In the genomic region with DNA sequence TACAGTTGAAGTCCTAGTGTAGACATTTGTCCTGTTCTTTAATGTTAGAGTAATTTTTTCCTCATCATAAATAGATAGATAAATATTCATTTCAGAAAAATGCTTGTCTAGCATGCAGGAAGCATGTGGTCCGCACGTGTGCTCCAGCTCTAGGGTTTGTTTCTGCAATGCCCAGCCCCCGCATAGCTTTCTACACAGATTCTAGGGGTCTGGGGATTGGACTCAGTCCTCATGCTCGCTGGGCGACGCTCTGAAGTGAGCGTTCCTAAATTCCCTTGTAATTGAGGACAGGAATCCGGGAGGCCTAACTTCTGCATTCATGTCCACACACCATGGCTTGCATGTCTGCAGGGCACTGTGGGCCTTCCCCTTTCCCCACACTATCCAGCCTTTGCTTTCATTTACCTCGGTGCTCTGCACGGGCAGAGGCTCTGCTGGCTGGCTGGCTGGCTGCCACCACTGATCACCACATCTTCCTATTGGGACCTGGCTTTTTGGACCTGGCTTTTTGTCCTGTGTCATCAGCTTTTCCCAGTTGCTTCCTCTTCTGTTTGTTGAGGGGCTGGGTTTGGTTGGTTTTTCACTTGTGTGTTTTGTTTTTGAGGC, we compare ENCODE assay signal across 19 mouse cellular contexts. TPM values are rescaled to one million over a fixed set of nuclear protein-coding genes. Genes with fewer than 3 reads are reported as not detected.
A peak's percentile ranks its signal among the peaks of the same experiment; 100 is the strongest.
DNase-seq lines count a peak whose midpoint lies in the region; ATAC-seq and TF ChIP-seq lines count a peak whose summit lies in the region.
"Had no signal": no experiment of that assay in that cellular context is flagged by ENCODE, and none has a peak within 500 bp of the region (broad histone marks: within the 10 kb centered on the region; RNA-seq: fewer than 3 reads in every experiment).

No protein-coding gene starts in this region.

- WGBS in hindbrain, postnatal 0 days = 69% methylated on average over 10 of the region's 10 CpGs
- 77% methylated on average over 10 of the region's 10 CpGs for WGBS in hindbrain, embryonic 13.5 days
- 45% methylated on average over 10 of the region's 10 CpGs for WGBS in thymus, adult 2 months
- WGBS in embryonic facial prominence, embryonic 12.5 days = 55% methylated on average over 10 of the region's 10 CpGs

- H3K27ac ChIP-seq in hindbrain, postnatal 0 days = no peak overlapping the region
- H3K27ac ChIP-seq in hindbrain, embryonic 13.5 days = no peak overlapping the region
- peak overlapping the region; percentile 21; the same call in 1 of the 2 replicates for H3K27ac ChIP-seq in thymus, adult 2 months (ENCODE audit: control insufficient read depth, insufficient read depth, low read length)
- H3K27ac ChIP-seq in embryonic facial prominence, embryonic 12.5 days = peak overlapping the region; percentile 75
- H3K27ac ChIP-seq: gastrocnemius, adult 2 months; heart, embryonic 15.5 days; hindbrain, embryonic 10.5 days; left cerebral cortex, adult 2 months; midbrain, embryonic 13.5 days; stomach, postnatal 0 days had no signal

- ATAC-seq in hindbrain, postnatal 0 days = no peak
- no peak for ATAC-seq in hindbrain, embryonic 13.5 days (ENCODE audit: low FRiP score)
- ATAC-seq in embryonic facial prominence, embryonic 12.5 days (ENCODE audit: insufficient number of reproducible peaks, insufficient read depth, low FRiP score, low TSS enrichment) = 0 out of 2 replicates have a peak, but pooled peaks have one; percentile 67
- ATAC-seq: forebrain, postnatal 0 days; midbrain, embryonic 13.5 days had no signal

- DNase-seq in hindbrain, postnatal 0 days (ENCODE audit: low spot score) = peak; percentile 26
- DNase-seq in thymus, adult 2 months = no peak
- no peak for DNase-seq in thymus, postnatal 25 days
- no peak for DNase-seq in frontal cortex, postnatal 14 days (ENCODE audit: low spot score in 2 of 2)
- DNase-seq in layer of hippocampus, adult 11-12 months (ENCODE audit: low spot score) = no peak
- DNase-seq in right cerebral cortex, adult 18-20 months = no peak
- DNase-seq: forebrain, postnatal 0 days; gastrocnemius, adult 2 months; kidney, adult 9 months; lung, adult 2 months; lung, postnatal 4 days had no signal

- no peak overlapping the region for H3K4me3 ChIP-seq in hindbrain, postnatal 0 days (ENCODE audit: low read length)
- no peak overlapping the region for H3K4me3 ChIP-seq in hindbrain, embryonic 13.5 days
- H3K4me3 ChIP-seq in thymus, adult 2 months (ENCODE audit: control insufficient read depth, insufficient read depth, low read length) = no peak overlapping the region
- no peak overlapping the region for H3K4me3 ChIP-seq in embryonic facial prominence, embryonic 12.5 days
- H3K4me3 ChIP-seq: gastrocnemius, adult 2 months; heart, embryonic 15.5 days; hindbrain, embryonic 10.5 days; left cerebral cortex, adult 2 months; midbrain, embryonic 13.5 days had no signal

- H3K36me3 ChIP-seq in hindbrain, postnatal 0 days (ENCODE audit: insufficient read depth, low read length) = peaks cover 36% of the 10 kb centered on the region
- H3K36me3 ChIP-seq in hindbrain, embryonic 13.5 days = peaks cover 75% of the 10 kb centered on the region
- peaks cover 28% of the 10 kb centered on the region for H3K36me3 ChIP-seq in thymus, adult 2 months (ENCODE audit: control insufficient read depth, insufficient read depth, low read length)
- peaks cover 40% of the 10 kb centered on the region for H3K36me3 ChIP-seq in embryonic facial prominence, embryonic 12.5 days

- H3K27me3 ChIP-seq in hindbrain, postnatal 0 days (ENCODE audit: insufficient read depth, low read length) = no peaks in the 10 kb centered on the region
- no peaks in the 10 kb centered on the region for H3K27me3 ChIP-seq in hindbrain, embryonic 13.5 days
- H3K27me3 ChIP-seq in thymus, adult 2 months (ENCODE audit: control insufficient read depth, insufficient read depth, low read length) = no peaks in the 10 kb centered on the region
- H3K27me3 ChIP-seq in embryonic facial prominence, embryonic 12.5 days = no peaks in the 10 kb centered on the region
- H3K27me3 ChIP-seq: heart, embryonic 15.5 days; midbrain, embryonic 13.5 days had no signal

- no peak for TF ChIP-seq POLR2A in thymus, adult 2 months (IDR thresholded peaks at IDR 0.05; ENCODE audit: control insufficient read depth, extremely low read depth, insufficient read depth, low read length, poor library complexity)

- H3K4me1 ChIP-seq in hindbrain, postnatal 0 days (ENCODE audit: insufficient read depth, low read length) = no peaks in the 10 kb centered on the region
- no peaks in the 10 kb centered on the region for H3K4me1 ChIP-seq in hindbrain, embryonic 13.5 days (replicated peaks)
- H3K4me1 ChIP-seq in thymus, adult 2 months (replicated peaks; ENCODE audit: control insufficient read depth, insufficient read depth, low read length) = peaks cover 16% of the 10 kb centered on the region
- H3K4me1 ChIP-seq in embryonic facial prominence, embryonic 12.5 days = no peaks in the 10 kb centered on the region
- H3K4me1 ChIP-seq: heart, embryonic 15.5 days; hindbrain, embryonic 10.5 days; midbrain, embryonic 13.5 days had no signal

- H3K9ac ChIP-seq in hindbrain, postnatal 0 days (replicated peaks; ENCODE audit: low read length) = no peak overlapping the region
- no peak overlapping the region for H3K9ac ChIP-seq in hindbrain, embryonic 13.5 days
- no peak overlapping the region for H3K9ac ChIP-seq in embryonic facial prominence, embryonic 12.5 days
- H3K9ac ChIP-seq: forebrain, postnatal 0 days; heart, embryonic 15.5 days; midbrain, embryonic 13.5 days had no signal

- no peak overlapping the region for H3K4me2 ChIP-seq in hindbrain, postnatal 0 days (ENCODE audit: low read depth, low read length)
- no peak overlapping the region for H3K4me2 ChIP-seq in hindbrain, embryonic 13.5 days
- no peak overlapping the region for H3K4me2 ChIP-seq in embryonic facial prominence, embryonic 12.5 days (replicated peaks)
- H3K4me2 ChIP-seq: heart, embryonic 15.5 days; midbrain, embryonic 13.5 days had no signal

- no peaks in the 10 kb centered on the region for H3K9me3 ChIP-seq in hindbrain, postnatal 0 days (ENCODE audit: low read length)
- H3K9me3 ChIP-seq in hindbrain, embryonic 13.5 days = no peaks in the 10 kb centered on the region
- H3K9me3 ChIP-seq in embryonic facial prominence, embryonic 12.5 days = no peaks in the 10 kb centered on the region
- H3K9me3 ChIP-seq: G1E; heart, embryonic 15.5 days; hindbrain, embryonic 10.5 days; midbrain, embryonic 13.5 days had no signal

- TF ChIP-seq CTCF in hindbrain, postnatal 0 days (IDR thresholded peaks at IDR 0.05; ENCODE audit: low read depth) = no peak
- TF ChIP-seq CTCF in thymus, adult 2 months (IDR thresholded peaks at IDR 0.05; ENCODE audit: borderline replicate concordance, control insufficient read depth, extremely low read depth, insufficient read depth, low read length, poor library complexity) = no peak

RNA-seq across cellular contexts. Expression of a gene that starts 31.1 kb away (rescaled TPM):
- total RNA-seq in hindbrain, postnatal 0 days (2014; rRNA removed) = 66.1 and 78.7 TPM in 2 replicates
- polyA plus RNA-seq in hindbrain, postnatal 0 days (2015; fragmentation: Nextera tagmentation; extraction: Ambion mirVana) = 68.1 and 71.2 TPM in 2 replicates
- polyA plus RNA-seq in hindbrain, embryonic 13.5 days (2015; fragmentation: Nextera tagmentation; extraction: Ambion mirVana) = 96.4 and 98.9 TPM in 2 replicates
- 27.8 and 28.7 TPM in 2 replicates for polyA plus RNA-seq in thymus, adult 2 months (2012; rRNA removed)
- polyA plus RNA-seq in embryonic facial prominence, embryonic 12.5 days (2016; fragmentation: Nextera tagmentation; extraction: Ambion mirVana) = 152 and 164 TPM in 2 replicates

Comparison
In these comparisons a context has a peak if more than half of its experiments do, and no peak if none do; other contexts are left out.
1. H3K27ac ChIP-seq: peak in thymus, adult 2 months (single experiment) and embryonic facial prominence, embryonic 12.5 days (single experiment); none in hindbrain, postnatal 0 days (single experiment) and hindbrain, embryonic 13.5 days (single experiment).